Mouse (Mus musculus): Measurements from ENCODE around the gene Cdc42bpa. TPM values are rescaled to one million over a fixed set of nuclear protein-coding genes. Genes with fewer than 3 reads are reported as not detected.
"Not testable (repeated sequence)": the region's sequence is repeated elsewhere in the genome, so short reads cannot be mapped to it uniquely, and the experiment has no call there.

Gene Cdc42bpa
- total RNA-seq, 2 experiments from 2014 or later = 29.7 to 34.6 TPM

GRCm38 (mm10) chr1:180021463-180022296 lies 61.4 kb downstream of the Cdc42bpa start:
- no peak for ATAC-seq (replicated peaks; ENCODE audit: low FRiP score, low TSS enrichment, poor library complexity, severe bottlenecking)

GRCm38 (mm10) chr1:180023512-180023911 lies 63.2 kb downstream of the Cdc42bpa start:
- no peak for ATAC-seq (replicated peaks; ENCODE audit: low FRiP score, low TSS enrichment, poor library complexity, severe bottlenecking)

- ATAC-seq (replicated peaks; ENCODE audit: low FRiP score, low TSS enrichment, poor library complexity, severe bottlenecking) = not testable (repeated sequence)
Observed at GRCm38 (mm10) chr1:180029863-180030262, 69.6 kb downstream of the Cdc42bpa start.

GRCm38 (mm10) chr1:180030631-180031365 lies 70.5 kb downstream of the Cdc42bpa start:
- ATAC-seq (replicated peaks; ENCODE audit: low FRiP score, low TSS enrichment, poor library complexity, severe bottlenecking) = no peak

GRCm38 (mm10) chr1:180031705-180032548 lies 71.7 kb downstream of the Cdc42bpa start:
- peak; percentile 78 for ATAC-seq (replicated peaks; ENCODE audit: low FRiP score, low TSS enrichment, poor library complexity, severe bottlenecking)

GRCm38 (mm10) chr1:180037461-180037860 lies 77.2 kb downstream of the Cdc42bpa start:
- ATAC-seq (replicated peaks; ENCODE audit: low FRiP score, low TSS enrichment, poor library complexity, severe bottlenecking) = no peak

- no peak for ATAC-seq (replicated peaks; ENCODE audit: low FRiP score, low TSS enrichment, poor library complexity, severe bottlenecking)
Observed at GRCm38 (mm10) chr1:180044160-180044559, 83.9 kb downstream of the Cdc42bpa start.

- no peak for ATAC-seq (replicated peaks; ENCODE audit: low FRiP score, low TSS enrichment, poor library complexity, severe bottlenecking)
Observed at GRCm38 (mm10) chr1:180045172-180045571, 84.9 kb downstream of the Cdc42bpa start.

GRCm38 (mm10) chr1:180089176-180089575 lies 128.9 kb downstream of the Cdc42bpa start:
- no peak for ATAC-seq (replicated peaks; ENCODE audit: low FRiP score, low TSS enrichment, poor library complexity, severe bottlenecking)

- no peak for ATAC-seq (replicated peaks; ENCODE audit: low FRiP score, low TSS enrichment, poor library complexity, severe bottlenecking)
Observed at GRCm38 (mm10) chr1:180098426-180098825, 138.2 kb downstream of the Cdc42bpa start.

GRCm38 (mm10) chr1:180104567-180104966 lies 144.3 kb downstream of the Cdc42bpa start:
- no peak for ATAC-seq (replicated peaks; ENCODE audit: low FRiP score, low TSS enrichment, poor library complexity, severe bottlenecking)

- ATAC-seq (replicated peaks; ENCODE audit: low FRiP score, low TSS enrichment, poor library complexity, severe bottlenecking) = peak; percentile 59
Observed at GRCm38 (mm10) chr1:180109050-180109449, 148.8 kb downstream of the Cdc42bpa start.

GRCm38 (mm10) chr1:180116525-180116924 lies 156.3 kb downstream of the Cdc42bpa start:
- peak; percentile 63; the same call in 1 of the 2 replicates for ATAC-seq (replicated peaks; ENCODE audit: low FRiP score, low TSS enrichment, poor library complexity, severe bottlenecking)

- ATAC-seq (replicated peaks; ENCODE audit: low FRiP score, low TSS enrichment, poor library complexity, severe bottlenecking) = no peak
Observed at GRCm38 (mm10) chr1:180118233-180118632, 158.0 kb downstream of the Cdc42bpa start.

- no peak for ATAC-seq (replicated peaks; ENCODE audit: low FRiP score, low TSS enrichment, poor library complexity, severe bottlenecking)
Observed at GRCm38 (mm10) chr1:180128077-180128792, 168.0 kb downstream of the Cdc42bpa start.

- 0 out of 2 replicates have a peak, but pooled peaks have one; percentile 61 for ATAC-seq (replicated peaks; ENCODE audit: low FRiP score, low TSS enrichment, poor library complexity, severe bottlenecking)
Observed at GRCm38 (mm10) chr1:180131402-180131801, 171.1 kb downstream of the Cdc42bpa start.

GRCm38 (mm10) chr1:180132187-180132586 lies 171.9 kb downstream of the Cdc42bpa start:
- ATAC-seq (replicated peaks; ENCODE audit: low FRiP score, low TSS enrichment, poor library complexity, severe bottlenecking) = no peak

- ATAC-seq (replicated peaks; ENCODE audit: low FRiP score, low TSS enrichment, poor library complexity, severe bottlenecking) = no peak
Observed at GRCm38 (mm10) chr1:180139158-180139557, 178.9 kb downstream of the Cdc42bpa start.

GRCm38 (mm10) chr1:180140970-180141369 lies 180.7 kb downstream of the Cdc42bpa start:
- ATAC-seq (replicated peaks; ENCODE audit: low FRiP score, low TSS enrichment, poor library complexity, severe bottlenecking) = no peak
